In the genomic region with DNA sequence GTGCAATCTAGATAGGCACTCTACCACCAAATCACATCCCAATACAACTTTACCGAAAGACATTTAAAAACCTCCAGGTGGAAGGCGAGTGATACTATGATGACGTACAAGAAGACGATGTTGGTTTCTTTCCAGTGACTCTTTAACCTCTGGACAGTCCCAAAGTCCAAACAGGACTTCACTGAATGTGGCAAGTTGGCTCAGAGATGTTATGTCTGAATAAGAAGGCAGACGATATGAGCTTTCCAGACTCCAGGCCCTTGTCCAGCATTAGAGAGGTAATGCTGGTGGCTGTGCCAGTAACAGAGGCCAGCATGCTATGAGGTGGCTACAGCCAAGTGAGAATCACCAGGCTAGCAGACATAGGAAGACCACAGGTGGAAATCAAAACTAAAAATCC, we compare ENCODE assay signal across 24 mouse cellular contexts. TPM values are rescaled to one million over a fixed set of nuclear protein-coding genes. Genes with fewer than 3 reads are reported as not detected.
"Had no signal": no experiment of that assay in that cellular context is flagged by ENCODE, and none has a peak within 500 bp of the region (broad histone marks: within the 10 kb centered on the region; RNA-seq: fewer than 3 reads in every experiment).

No protein-coding gene starts in this region.

- H3K9me3 ChIP-seq: heart, embryonic 13.5 days; heart, embryonic 15.5 days; hindbrain, embryonic 13.5 days; hindbrain, embryonic 15.5 days; limb, embryonic 13.5 days; limb, embryonic 15.5 days; liver, embryonic 12.5 days had no signal

- H3K27me3 ChIP-seq: heart, embryonic 15.5 days; hindbrain, embryonic 13.5 days; hindbrain, embryonic 15.5 days; limb, embryonic 13.5 days; limb, embryonic 15.5 days had no signal

- DNase-seq: forebrain, postnatal 0 days; gastrocnemius, postnatal 14 days; gastrocnemius, postnatal 36 days; heart, adult 11 months; heart, adult 2 months; heart, postnatal 14 days; heart, postnatal 36 days; layer of hippocampus, adult 9-11 months; layer of hippocampus, postnatal 36 days; left cerebral cortex, postnatal 4 days; lung, adult 18-20 months had no signal

- H3K4me3 ChIP-seq: heart, adult 2 months; heart, embryonic 13.5 days; heart, embryonic 15.5 days; hindbrain, embryonic 13.5 days; hindbrain, embryonic 15.5 days; limb, embryonic 13.5 days; limb, embryonic 15.5 days; liver, embryonic 12.5 days had no signal

- H3K4me1 ChIP-seq: heart, embryonic 13.5 days; heart, embryonic 15.5 days; hindbrain, embryonic 13.5 days; limb, embryonic 13.5 days; limb, embryonic 15.5 days; liver, embryonic 12.5 days had no signal

- ATAC-seq: forebrain, postnatal 0 days; hindbrain, postnatal 0 days; intestine, embryonic 16.5 days; liver, embryonic 12.5 days had no signal

- H3K4me2 ChIP-seq: heart, embryonic 11.5 days; heart, embryonic 13.5 days; heart, embryonic 15.5 days; hindbrain, embryonic 13.5 days; hindbrain, embryonic 15.5 days; limb, embryonic 13.5 days; limb, embryonic 15.5 days; liver, embryonic 12.5 days had no signal

- H3K27ac ChIP-seq: heart, adult 2 months; heart, embryonic 13.5 days; heart, embryonic 15.5 days; hindbrain, embryonic 13.5 days; hindbrain, embryonic 15.5 days; hindbrain, postnatal 0 days; limb, embryonic 13.5 days; limb, embryonic 15.5 days; liver, embryonic 12.5 days; liver, embryonic 14.5 days had no signal

- H3K36me3 ChIP-seq: heart, embryonic 13.5 days; heart, embryonic 15.5 days; hindbrain, embryonic 13.5 days; hindbrain, embryonic 15.5 days; limb, embryonic 13.5 days; limb, embryonic 15.5 days; liver, embryonic 12.5 days had no signal

- H3K9ac ChIP-seq: forebrain, postnatal 0 days; heart, embryonic 13.5 days; heart, embryonic 15.5 days; hindbrain, embryonic 13.5 days; hindbrain, embryonic 15.5 days; limb, embryonic 13.5 days; limb, embryonic 15.5 days; liver, embryonic 12.5 days; liver, embryonic 14.5 days had no signal

RNA-seq across cellular contexts. Expression of a gene that starts 23.2 kb away (rescaled TPM):
- polyA plus RNA-seq: heart, embryonic 13.5 days; heart, embryonic 15.5 days; heart, postnatal 0 days; liver, embryonic 16.5 days had no signal
